13 mouse cellular contexts compared by ENCODE assay signal in genomic region chr2:32140498-32140934, GRCm38 (mm10). TPM values are rescaled to one million over a fixed set of nuclear protein-coding genes. Genes with fewer than 3 reads are reported as not detected.
DNase-seq lines count a peak whose midpoint lies in the region; ATAC-seq and TF ChIP-seq lines count a peak whose summit lies in the region.
"Had no signal": no experiment of that assay in that cellular context is flagged by ENCODE, and none has a peak within 500 bp of the region (broad histone marks: within the 10 kb centered on the region; RNA-seq: fewer than 3 reads in every experiment).

No protein-coding gene starts in this region.

- no peak overlapping the region for H3K4me3 ChIP-seq in kidney, embryonic 14.5 days (ENCODE audit: low read length)
- H3K4me3 ChIP-seq in E14TG2a.4 (replicated peaks; ENCODE audit: low read length): peak overlapping the region; percentile 5; the same call in 1 of the 2 replicates
- H3K4me3 ChIP-seq in hindbrain, embryonic 12.5 days: no peak overlapping the region
- no peak overlapping the region for H3K4me3 ChIP-seq in left cerebral cortex, adult 2 months
- H3K4me3 ChIP-seq: myocyte had no signal

- no peak for TF ChIP-seq CTCF in E14TG2a.4 (conservative IDR thresholded peaks at IDR 0.05; ENCODE audit: low read length)
- TF ChIP-seq CTCF in left cerebral cortex, adult 2 months (IDR thresholded peaks at IDR 0.05): no peak

- H3K36me3 ChIP-seq in kidney, embryonic 14.5 days (ENCODE audit: control insufficient read depth, insufficient read depth, low read length): no peaks in the 10 kb centered on the region
- no peaks in the 10 kb centered on the region for H3K36me3 ChIP-seq in E14TG2a.4 (ENCODE audit: insufficient read depth, low read length)
- H3K36me3 ChIP-seq in hindbrain, embryonic 12.5 days: no peaks in the 10 kb centered on the region

- intact Hi-C loops in left cerebral cortex, adult 2 months (cut with DNase I): no loop called here

- H3K9ac ChIP-seq in kidney, embryonic 14.5 days (ENCODE audit: low read depth, low read length): no peak overlapping the region
- no peak overlapping the region for H3K9ac ChIP-seq in hindbrain, embryonic 12.5 days
- H3K9ac ChIP-seq: forebrain, postnatal 0 days; lung, embryonic 14.5 days had no signal

- WGBS in kidney, embryonic 14.5 days: 18% methylated on average over 4 of the region's 4 CpGs
- 31% methylated on average over 4 of the region's 4 CpGs for WGBS in hindbrain, embryonic 12.5 days

- no peak overlapping the region for H3K4me2 ChIP-seq in kidney, embryonic 14.5 days (replicated peaks; ENCODE audit: low read depth, low read length)
- H3K4me2 ChIP-seq in hindbrain, embryonic 12.5 days (replicated peaks): no peak overlapping the region
- H3K4me2 ChIP-seq: lung, embryonic 14.5 days had no signal

- no peak for ATAC-seq in kidney, embryonic 14.5 days (ENCODE audit: low FRiP score, low TSS enrichment)
- ATAC-seq in hindbrain, embryonic 12.5 days (ENCODE audit: low FRiP score): no peak
- ATAC-seq: forebrain, postnatal 0 days had no signal

- H3K27me3 ChIP-seq in kidney, embryonic 14.5 days (ENCODE audit: control insufficient read depth, insufficient read depth, low read length): no peaks in the 10 kb centered on the region
- H3K27me3 ChIP-seq in E14TG2a.4 (ENCODE audit: insufficient read depth, low read length): no peaks in the 10 kb centered on the region
- no peaks in the 10 kb centered on the region for H3K27me3 ChIP-seq in hindbrain, embryonic 12.5 days

- peaks cover 4% of the 10 kb centered on the region; the same call in 1 of the 2 replicates for H3K4me1 ChIP-seq in kidney, embryonic 14.5 days (ENCODE audit: control insufficient read depth, insufficient read depth, low read length)
- peaks cover 66% of the 10 kb centered on the region for H3K4me1 ChIP-seq in E14TG2a.4 (replicated peaks; ENCODE audit: low read depth, low read length)
- H3K4me1 ChIP-seq in hindbrain, embryonic 12.5 days: peaks cover 15% of the 10 kb centered on the region; the same call in 1 of the 2 replicates

- peak; percentile 54 for DNase-seq in kidney, adult 18-20 months
- DNase-seq in 3T3-L1 (ENCODE audit: low read depth, low spot score): peak; percentile 54
- no peak for DNase-seq in gastrocnemius, postnatal 4 days (ENCODE audit: low spot score in 2 of 2)
- DNase-seq in left cerebral cortex, adult 2 months (ENCODE audit: extremely low spot score in 1 of 2, low spot score in 2 of 2): no peak
- DNase-seq in left cerebral cortex, adult 18-20 months (ENCODE audit: low spot score in 2 of 2): no peak
- DNase-seq: forebrain, postnatal 0 days; heart, postnatal 14 days; lung, embryonic 14.5 days; retina, postnatal 1 day had no signal

- no peaks in the 10 kb centered on the region for H3K9me3 ChIP-seq in kidney, embryonic 14.5 days (ENCODE audit: control insufficient read depth, low read length)
- no peaks in the 10 kb centered on the region for H3K9me3 ChIP-seq in E14TG2a.4 (ENCODE audit: low read length)
- no peaks in the 10 kb centered on the region for H3K9me3 ChIP-seq in hindbrain, embryonic 12.5 days (replicated peaks)

- H3K27ac ChIP-seq in kidney, embryonic 14.5 days (ENCODE audit: low read depth, low read length): no peak overlapping the region
- H3K27ac ChIP-seq in hindbrain, embryonic 12.5 days: peak overlapping the region; percentile 41
- no peak overlapping the region for H3K27ac ChIP-seq in left cerebral cortex, adult 2 months

RNA-seq across cellular contexts. Expression of gene Prrc2b, which starts 10.4 kb away (rescaled TPM):
- polyA plus RNA-seq in kidney, embryonic 14.5 days (2014; fragmentation: Nextera tagmentation; extraction: Ambion mirVana): 65.8 and 73.1 TPM in 2 replicates
- polyA plus RNA-seq in hindbrain, embryonic 12.5 days (2016; fragmentation: Nextera tagmentation; extraction: Ambion mirVana): 111 and 114 TPM in 2 replicates
- 100 to 1,000 TPM; 142 to 154 TPM for total RNA-seq in gastrocnemius, postnatal 4 days (2021)
- 100 to 1,000 TPM; 268 to 280 TPM for total RNA-seq in left cerebral cortex, adult 2 months (2021)
- total RNA-seq in left cerebral cortex, adult 18-20 months (2021): 100 to 1,000 TPM; 259 to 266 TPM

RNA-seq across cellular contexts. Expression of gene Plpp7, which starts 45.2 kb away (rescaled TPM):
- polyA plus RNA-seq in kidney, embryonic 14.5 days (2014; fragmentation: Nextera tagmentation; extraction: Ambion mirVana): 4.0 and 5.5 TPM in 2 replicates
- 11.1 and 11.5 TPM in 2 replicates for polyA plus RNA-seq in hindbrain, embryonic 12.5 days (2016; fragmentation: Nextera tagmentation; extraction: Ambion mirVana)
- total RNA-seq in gastrocnemius, postnatal 4 days (2021): 10 to 100 TPM; 71.5 to 76.7 TPM
- 10 to 100 TPM; 26.8 to 29.3 TPM for total RNA-seq in left cerebral cortex, adult 2 months (2021)
- total RNA-seq in left cerebral cortex, adult 18-20 months (2021): 10 to 100 TPM; 27.1 to 32.4 TPM

RNA-seq across cellular contexts. Expression of gene Fam78a, which starts 55.9 kb away (rescaled TPM):
- 1.2 and 1.7 TPM in 2 replicates for polyA plus RNA-seq in kidney, embryonic 14.5 days (2014; fragmentation: Nextera tagmentation; extraction: Ambion mirVana)
- polyA plus RNA-seq in hindbrain, embryonic 12.5 days (2016; fragmentation: Nextera tagmentation; extraction: Ambion mirVana): 1.8 and 2.4 TPM in 2 replicates
- total RNA-seq in gastrocnemius, postnatal 4 days (2021): 10 to 100 TPM; 28.7 to 30.0 TPM
- 1 to 10 TPM; 9.0 to 9.7 TPM for total RNA-seq in left cerebral cortex, adult 2 months (2021)
- 1 to 10 TPM; 6.2 to 9.6 TPM for total RNA-seq in left cerebral cortex, adult 18-20 months (2021)

Comparison
In these comparisons a context has a peak if more than half of its experiments do, and no peak if none do; other contexts are left out.
1. DNase-seq: peak in kidney, adult 18-20 months (single experiment) and 3T3-L1 (single experiment); none in gastrocnemius, postnatal 4 days (0 of 2), left cerebral cortex, adult 2 months (0 of 2) and left cerebral cortex, adult 18-20 months (0 of 2).